Mouse (Mus musculus): ENCODE data around the gene Dhrs9.
A peak's percentile ranks its signal among the peaks of the same experiment; 100 is the strongest.
"Not testable (repeated sequence)": the region's sequence is repeated elsewhere in the genome, so short reads cannot be mapped to it uniquely, and the experiment has no call there.

The Dhrs9 gene

GRCm38 (mm10) chr2:69380281-69380680 lies at the start of gene Dhrs9:
Dhrs9 (plus strand) TSS chr2:69380445.
- DNase-seq: peak; percentile 2 to 13

GRCm38 (mm10) chr2:69331523-69331922 lies 48.7 kb upstream of the Dhrs9 start:
- DNase-seq: not testable (repeated sequence)

GRCm38 (mm10) chr2:69341506-69341905 lies 38.7 kb upstream of the Dhrs9 start:
- no peak for DNase-seq

- no peak for DNase-seq
Measured at GRCm38 (mm10) chr2:69342496-69343221, 37.6 kb upstream of the Dhrs9 start, which contains the start of gene Abcb11. Abcb11 (minus strand) TSS chr2:69342616.

GRCm38 (mm10) chr2:69355402-69355801 lies 24.8 kb upstream of the Dhrs9 start:
- not testable (repeated sequence) for DNase-seq

GRCm38 (mm10) chr2:69364831-69365230 lies 15.4 kb upstream of the Dhrs9 start:
- DNase-seq: no peak

- no peak for DNase-seq
Measured at GRCm38 (mm10) chr2:69365275-69365674, 15.0 kb upstream of the Dhrs9 start.

GRCm38 (mm10) chr2:69376780-69377179 lies 3.5 kb upstream of the Dhrs9 start:
- DNase-seq: no peak

GRCm38 (mm10) chr2:69379801-69380200 lies 444 bp upstream of the Dhrs9 start:
- DNase-seq: no peak

- no peak for DNase-seq
Measured at GRCm38 (mm10) chr2:69381740-69382139, 1.5 kb downstream of the Dhrs9 start.

- peak in 1 of 2 experiments; percentile 2 for DNase-seq
Measured at GRCm38 (mm10) chr2:69382838-69383237, 2.6 kb downstream of the Dhrs9 start.

GRCm38 (mm10) chr2:69386118-69386871 lies 6.0 kb downstream of the Dhrs9 start:
- DNase-seq: no peak

GRCm38 (mm10) chr2:69393947-69394346 lies 13.7 kb downstream of the Dhrs9 start:
- no peak for DNase-seq

GRCm38 (mm10) chr2:69395597-69396248 lies 15.5 kb downstream of the Dhrs9 start:
- no peak for DNase-seq

GRCm38 (mm10) chr2:69396760-69397435 lies 16.7 kb downstream of the Dhrs9 start:
- DNase-seq: no peak

GRCm38 (mm10) chr2:69400866-69401604 lies 20.8 kb downstream of the Dhrs9 start:
- no peak for DNase-seq

GRCm38 (mm10) chr2:69401891-69402290 lies 21.6 kb downstream of the Dhrs9 start:
- DNase-seq: no peak

- no peak for DNase-seq
Measured at GRCm38 (mm10) chr2:69402309-69402708, 22.1 kb downstream of the Dhrs9 start.

- DNase-seq: no peak
Measured at GRCm38 (mm10) chr2:69405692-69406091, 25.4 kb downstream of the Dhrs9 start.

GRCm38 (mm10) chr2:69414539-69414938 lies 34.3 kb downstream of the Dhrs9 start:
- no peak for DNase-seq

GRCm38 (mm10) chr2:69415070-69415469 lies 34.8 kb downstream of the Dhrs9 start:
- no peak for DNase-seq

- no peak for DNase-seq
Measured at GRCm38 (mm10) chr2:69418294-69418881, 38.1 kb downstream of the Dhrs9 start.

Measured in B cell, adult 2 months (primary cell).